Mouse (Mus musculus): ENCODE measurements at regions not wholly inside any gene's neighbourhood (a gene's known extent, or its start where the extent isn't known, plus 50 kb on each side); places are given as distances from the start of the nearest gene placed in this dataset.

- no peak for DNase-seq
These were observed 148.9 kb downstream of the Bcl11a start for GRCm38 (mm10) chr11:24226755-24227154.

DNA sequence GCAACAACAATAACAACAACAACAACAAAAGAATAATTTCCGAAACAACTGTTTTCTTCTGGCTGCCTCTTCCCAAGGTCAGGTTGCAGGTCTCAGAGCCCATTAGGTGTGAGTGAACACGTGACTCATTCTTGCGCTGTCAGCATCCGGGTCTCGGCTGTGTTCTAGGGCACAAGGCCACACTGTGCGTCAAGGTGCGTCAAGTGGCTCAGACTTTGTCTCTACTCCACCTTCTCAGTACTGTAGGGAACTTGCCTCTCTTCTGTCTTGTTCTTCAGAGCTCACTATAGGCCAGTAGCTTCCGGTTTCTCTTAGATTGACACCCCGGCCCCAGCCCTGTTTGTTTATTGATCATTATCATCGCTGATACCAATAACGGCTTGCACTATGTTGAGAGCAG lies 155.5 kb downstream of the Bcl11a start:
- DNase-seq: no peak

DNA sequence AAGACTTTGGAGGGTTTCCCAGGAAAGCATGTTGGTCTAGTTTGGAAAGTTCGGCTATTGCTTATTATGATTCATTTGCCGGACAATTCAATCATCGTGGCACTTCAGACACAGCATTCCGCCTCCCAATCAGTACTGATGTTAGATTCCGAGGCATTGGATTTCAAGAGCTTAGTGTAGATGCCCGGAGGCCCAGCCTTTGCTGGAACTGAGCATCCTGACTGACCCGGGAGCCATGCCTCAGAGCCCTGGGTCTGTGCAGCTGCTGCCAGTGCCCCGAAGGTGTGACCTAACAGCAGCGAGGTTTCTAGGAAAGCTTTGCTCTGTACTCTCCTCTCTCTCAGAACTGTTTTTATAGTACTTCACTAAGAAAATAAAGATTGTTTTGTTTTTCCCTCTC lies 156.0 kb downstream of the Bcl11a start:
- DNase-seq: no peak

DNA sequence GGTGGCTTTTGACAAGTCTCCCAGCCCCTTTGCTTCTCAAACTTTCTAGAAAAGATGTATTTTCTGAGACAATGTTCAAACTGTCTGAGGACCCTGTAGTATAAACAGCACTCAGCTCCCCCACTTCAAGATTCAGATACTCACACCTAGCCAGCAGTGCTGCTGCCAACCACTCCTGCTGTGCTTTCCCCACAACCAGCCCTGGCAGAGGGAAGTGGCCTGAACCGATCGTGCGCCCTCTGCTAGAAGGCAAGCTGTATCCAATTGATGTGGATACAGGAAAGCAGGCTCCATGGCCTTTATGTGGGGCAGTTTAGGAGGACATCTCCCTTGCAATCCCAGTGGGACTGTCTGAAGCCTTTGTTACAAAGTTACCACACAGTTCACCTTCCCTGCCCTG lies 156.6 kb downstream of the Bcl11a start:
- DNase-seq: no peak

DNA sequence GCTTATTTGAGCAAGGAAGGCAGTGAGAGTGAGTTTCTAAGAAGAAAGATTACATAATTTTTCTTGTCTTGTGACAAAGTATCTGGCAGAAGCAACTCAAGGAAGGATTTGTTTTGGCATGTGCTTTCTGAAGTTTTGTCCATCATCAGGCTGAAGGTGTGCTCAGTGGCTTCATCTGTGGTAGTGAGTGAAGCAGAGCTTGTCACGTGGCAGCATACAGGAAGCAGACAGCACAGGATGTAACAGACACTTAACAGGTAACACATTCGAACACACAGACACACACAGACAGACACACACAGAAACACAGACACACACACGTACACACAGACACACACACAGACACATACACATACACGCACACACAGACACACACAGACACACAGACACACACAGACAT lies 157.5 kb downstream of the Bcl11a start:
- DNase-seq: no peak

GRCm38 (mm10) chr11:24239631-24240030 lies 161.8 kb downstream of the Bcl11a start:
- no peak for DNase-seq

GRCm38 (mm10) chr11:24242096-24242495 lies 164.2 kb downstream of the Bcl11a start:
- DNase-seq: no peak

DNA sequence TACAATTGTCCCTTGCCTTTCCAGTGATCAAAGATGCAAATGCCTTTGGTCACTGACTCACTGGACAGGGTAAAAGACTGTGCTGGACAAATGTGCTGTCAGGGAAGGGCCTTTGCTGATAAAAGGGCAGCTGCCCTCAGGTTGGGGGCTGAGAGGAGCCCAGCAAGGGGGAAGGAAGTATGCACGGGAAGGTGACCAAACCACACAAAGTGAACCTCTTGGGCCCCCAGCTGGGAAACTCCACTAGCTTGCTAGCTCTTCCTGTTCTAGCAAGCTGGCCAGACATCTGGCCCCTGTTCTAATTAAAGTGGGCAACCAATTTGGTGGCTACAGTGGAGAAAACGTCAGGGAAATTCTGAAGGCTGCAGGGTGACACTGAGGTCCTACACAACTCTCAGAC lies 165.0 kb downstream of the Bcl11a start:
- no peak for DNase-seq

GRCm38 (mm10) chr11:24245390-24245789 lies 167.5 kb downstream of the Bcl11a start:
- no peak for DNase-seq

DNA sequence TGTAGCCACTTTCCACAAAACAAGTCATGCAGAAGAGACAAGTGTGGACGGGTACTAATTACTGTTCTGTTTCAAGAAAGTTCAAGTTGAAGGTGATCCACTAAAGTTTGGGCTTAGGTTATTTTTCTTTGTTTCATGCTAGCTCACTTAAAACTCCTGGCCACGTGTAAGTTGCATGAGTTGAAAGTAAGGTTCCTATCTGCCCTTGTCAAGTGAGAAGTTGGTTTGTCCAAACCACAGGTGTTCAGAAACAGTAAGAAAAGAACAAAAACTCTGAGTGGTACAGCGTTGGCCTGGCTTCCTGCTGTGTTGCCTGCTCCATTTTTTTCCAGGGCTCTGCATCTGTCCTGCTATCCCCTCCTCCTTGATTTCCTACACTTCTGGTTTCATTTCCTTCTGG lies 168.5 kb downstream of the Bcl11a start:
- no peak for DNase-seq

GRCm38 (mm10) chr11:24247285-24247684 lies 169.4 kb downstream of the Bcl11a start:
- no peak for DNase-seq

GRCm38 (mm10) chr11:24251516-24251915 lies 173.7 kb downstream of the Bcl11a start:
- peak; percentile 13 for DNase-seq

DNA sequence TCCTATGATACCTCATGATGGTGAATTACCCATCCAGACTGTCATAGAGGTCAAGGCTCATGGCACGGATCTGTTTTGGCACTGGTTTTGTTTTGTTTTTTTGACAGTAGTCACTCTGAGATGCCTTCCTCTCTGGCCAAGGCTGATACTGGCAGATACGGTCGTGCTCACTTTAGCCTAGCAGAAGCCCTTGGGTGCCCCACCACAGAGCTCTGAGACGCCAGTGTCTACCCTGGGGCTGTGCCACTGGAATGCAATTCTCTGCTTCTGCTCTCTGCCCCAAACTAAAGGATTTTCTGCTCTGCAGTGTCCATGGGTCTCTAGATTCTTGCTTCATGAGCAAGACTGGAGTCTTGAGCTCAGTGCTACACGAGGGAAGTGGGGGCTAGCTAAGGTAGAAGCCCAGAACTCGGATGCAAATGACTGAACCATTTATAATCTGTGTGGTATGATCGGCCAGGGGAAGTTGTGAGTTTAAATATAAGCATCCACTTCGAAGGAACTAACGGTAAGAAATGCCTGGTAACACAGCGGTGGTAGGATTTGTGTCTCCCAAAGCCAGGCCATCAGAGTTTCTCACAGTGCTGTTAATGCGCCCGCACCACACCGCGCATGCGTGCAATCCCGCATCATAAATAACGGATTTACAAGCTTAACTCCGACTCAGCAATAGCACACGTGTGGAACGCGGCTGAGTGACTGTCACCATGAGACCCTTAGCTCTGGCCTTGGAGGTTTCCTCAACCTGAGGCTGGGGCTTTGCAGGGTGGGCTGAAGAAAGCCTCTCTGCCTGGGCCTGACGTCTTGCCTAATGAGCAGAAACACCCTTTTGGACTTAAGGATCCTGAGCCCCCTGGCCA lies 177.6 kb downstream of the Bcl11a start:
- DNase-seq: no peak

GRCm38 (mm10) chr11:24257741-24258140 lies 179.9 kb downstream of the Bcl11a start:
- no peak for DNase-seq

GRCm38 (mm10) chr11:24258340-24258739 lies 180.5 kb downstream of the Bcl11a start:
- no peak for DNase-seq

DNA sequence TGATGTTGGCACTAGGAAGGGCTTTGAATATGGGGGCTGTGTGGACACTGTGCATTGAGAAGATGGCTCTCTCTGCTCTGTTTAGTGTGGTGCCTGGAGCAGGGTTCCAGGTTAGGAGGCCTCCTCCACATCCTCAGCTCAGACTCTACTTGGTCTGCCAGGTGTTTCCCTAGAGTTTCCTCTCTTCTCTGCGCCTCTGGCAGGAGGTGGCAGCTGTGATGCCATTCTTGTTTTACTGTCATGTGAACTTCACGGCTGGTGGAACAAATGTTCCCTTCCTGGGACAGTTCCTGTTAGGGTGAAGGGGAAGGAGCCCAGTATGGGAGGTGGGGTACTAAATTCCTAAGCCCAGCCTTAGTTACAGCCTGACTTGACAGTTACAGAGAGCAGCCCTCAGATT lies 181.8 kb downstream of the Bcl11a start:
- no peak for DNase-seq

GRCm38 (mm10) chr11:24269046-24269445 lies 191.2 kb downstream of the Bcl11a start:
- DNase-seq: peak; percentile 6

GRCm38 (mm10) chr11:24281628-24282027 lies 203.8 kb downstream of the Bcl11a start:
- DNase-seq: no peak

- no peak for DNase-seq
These were observed 204.7 kb downstream of the Bcl11a start for GRCm38 (mm10) chr11:24282556-24282955.

DNA sequence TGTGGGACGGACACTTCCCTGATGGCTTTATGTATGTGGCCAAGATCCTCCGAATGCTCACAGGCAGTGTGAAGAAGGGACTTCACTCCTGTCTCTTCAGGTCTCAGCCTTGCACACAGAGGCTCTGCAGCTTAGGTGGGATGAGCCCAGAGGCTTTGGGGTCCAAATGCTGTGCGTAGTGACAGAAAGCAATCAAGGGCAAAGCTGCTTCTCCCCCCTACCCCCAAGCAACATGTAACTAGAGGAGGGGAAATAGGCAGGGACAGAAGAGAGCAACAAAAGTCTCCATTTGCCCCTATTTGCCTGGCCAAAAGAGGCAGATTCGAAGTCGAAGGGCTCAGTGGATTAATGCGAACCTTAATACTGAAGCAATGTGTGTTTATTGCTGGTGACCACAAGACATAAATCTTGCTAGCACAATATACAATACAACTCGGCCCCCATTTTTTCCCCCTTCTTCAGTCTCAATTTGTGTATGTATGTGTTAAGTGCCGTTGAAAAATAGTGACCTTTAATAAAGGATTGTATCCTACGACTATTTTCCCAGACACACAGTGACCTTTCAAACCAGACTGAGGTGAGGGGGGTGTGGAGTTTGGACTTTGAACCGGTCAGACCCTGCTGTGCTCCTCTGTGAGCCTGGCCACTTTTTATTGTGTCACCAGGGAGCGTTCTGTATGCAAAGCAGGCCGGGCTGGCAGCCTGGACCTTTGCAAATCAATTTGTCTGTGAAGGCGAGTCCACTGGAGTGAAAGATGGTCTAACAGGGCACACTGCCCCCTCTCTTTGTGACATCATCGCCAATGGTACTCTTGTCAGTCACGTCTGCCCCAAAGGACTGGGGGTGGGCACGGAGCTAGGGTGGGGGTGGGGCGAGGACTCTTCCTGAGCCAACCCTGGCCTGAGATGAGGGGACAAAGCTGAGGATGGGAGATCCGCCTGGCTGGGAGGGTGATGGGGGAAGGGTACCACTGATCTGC lies 208.6 kb downstream of the Bcl11a start:
- peak; percentile 85 for DNase-seq

DNA sequence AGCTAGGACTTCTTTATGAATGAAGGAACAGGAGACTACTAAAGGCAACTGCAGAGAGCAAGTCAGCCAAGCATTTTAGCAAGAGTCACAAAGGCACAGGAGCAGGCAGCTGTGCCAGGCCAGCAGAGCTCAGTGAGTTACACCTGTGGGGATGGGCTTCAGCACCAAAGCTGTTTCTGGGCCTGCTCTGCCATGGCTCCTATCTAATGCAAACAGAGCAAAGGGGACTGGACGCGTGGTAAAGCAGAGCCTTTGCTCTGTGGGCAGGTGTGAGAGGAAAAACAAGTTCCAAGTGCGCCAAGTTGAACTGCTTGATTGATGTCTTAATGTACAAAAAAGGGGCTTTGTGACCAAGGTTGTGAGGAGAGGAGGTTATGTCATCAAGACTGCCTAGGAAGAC lies 215.4 kb downstream of the Bcl11a start:
- no peak for DNase-seq

- DNase-seq: no peak
These were observed 216.1 kb downstream of the Bcl11a start for GRCm38 (mm10) chr11:24293860-24294531.
